Mouse (Mus musculus) limb, embryonic 13.5 days (tissue): ENCODE results near the gene Akap10. TPM values are rescaled to one million over a fixed set of nuclear protein-coding genes. Genes with fewer than 3 reads are reported as not detected.
A peak's percentile ranks its signal among the peaks of the same experiment; 100 is the strongest.

ENCODE experiments used
- ATAC-seq: fragments of 200-750 bp; cut with Nextera tagmentation; 2 replicates; pipeline ENCODE4 v1.8.0; 2017; ENCODE audit warnings: low read depth, moderate number of reproducible peaks, moderate TSS enrichment; ENCODE audit not compliant: low FRiP score
- H3K27ac ChIP-seq: fragments of 300-500 bp; sonication (generic); 2 replicates; pipeline ENCODE4 v1.5.1; 2015; ENCODE audit warnings: inconsistent platforms, mild to moderate bottlenecking, moderate library complexity
- H3K27me3 ChIP-seq: fragments of 300-500 bp; sonication (generic); 2 replicates; pipeline ENCODE4 v1.6.1; 2015; ENCODE audit warnings: mild to moderate bottlenecking, inconsistent platforms
- H3K36me3 ChIP-seq: fragments of 300-500 bp; sonication (generic); 2 replicates; pipeline ENCODE4 v1.6.1; 2015; ENCODE audit warnings: inconsistent platforms, mild to moderate bottlenecking, moderate library complexity
- H3K4me1 ChIP-seq: fragments of 300-500 bp; sonication (generic); 2 replicates; pipeline ENCODE4 v1.6.1; 2015; ENCODE audit warnings: inconsistent platforms
- H3K4me2 ChIP-seq: fragments of 300-500 bp; sonication (generic); replicated peaks from 2 replicates; pipeline ENCODE4 v1.6.1; 2015; ENCODE audit warnings: inconsistent platforms, mild to moderate bottlenecking, moderate library complexity
- H3K4me3 ChIP-seq: fragments of 300-500 bp; sonication (generic); 2 replicates; pipeline ENCODE4 v1.5.1; 2015; ENCODE audit warnings: moderate library complexity, mild to moderate bottlenecking, inconsistent platforms
- H3K9ac ChIP-seq: fragments of 300-500 bp; sonication (generic); 2 replicates; pipeline ENCODE4 v1.6.1; 2015; ENCODE audit warnings: mild to moderate bottlenecking, inconsistent platforms
- H3K9me3 ChIP-seq: fragments of 300-500 bp; sonication (generic); 2 replicates; pipeline ENCODE4 v1.6.1; 2016; ENCODE audit warnings: inconsistent platforms
- WGBS: fragments of 180-500 bp; shearing (Covaris S2); methylation state at CpG from one replicate; pipeline ENCODE4 v1.1.7; 2015; 5-methylcytosine and 5-hydroxymethylcytosine counted together
- polyA plus RNA-seq: library from polyadenylated mRNA; unstranded; fragments of >200 nt; fragmentation: Nextera tagmentation; extraction: Ambion mirVana; gene quantifications from 2 replicates; pipeline ENCODE4 v1.2.1, GENCODE M21; 2015

Gene Akap10
- polyA plus RNA-seq, 1 experiment from 2014 or later = 17.5 TPM

DNA sequence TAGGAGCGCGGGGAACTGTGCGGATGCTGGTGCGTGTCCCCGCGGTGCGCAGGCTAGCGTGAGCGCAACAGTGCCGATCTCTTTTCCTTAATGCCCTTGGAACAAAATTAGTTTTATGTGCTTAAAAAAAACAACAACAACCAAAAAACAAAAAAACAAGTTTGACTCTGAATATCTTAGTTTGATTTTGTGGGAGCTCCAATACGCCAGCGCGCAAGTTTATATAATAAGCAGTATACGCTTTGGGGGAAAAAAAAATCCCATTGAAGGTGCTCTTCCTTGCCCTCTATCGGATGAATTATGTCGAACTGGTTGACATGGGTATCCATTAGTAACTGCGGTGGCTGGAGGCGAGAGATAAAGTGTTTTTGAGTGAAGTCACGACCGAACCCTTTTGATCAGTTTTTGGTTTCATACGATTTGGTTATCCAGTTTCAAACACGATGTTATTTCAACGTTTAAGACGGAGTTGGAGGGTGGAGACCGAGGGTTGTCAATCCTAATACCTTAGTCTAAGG, 27.3 kb upstream of the Akap10 start:
- 6% methylated on average over 25 of the region's 25 CpGs for WGBS
- Histone ChIP-seq H3K4me2 (peak overlapping the region; percentile 100), H3K9ac (peak overlapping the region; percentile 58; the same call in 1 of the 2 replicates), H3K27me3 (peaks cover 28% of the 10 kb centered on the region), H3K4me1 (peaks cover 3% of the 10 kb centered on the region; the same call in 1 of the 2 replicates), H3K36me3 (no peaks in the 10 kb centered on the region), H3K9me3 (no peaks in the 10 kb centered on the region), H3K4me3 (peak overlapping the region; percentile 57), H3K27ac (no peak overlapping the region)
- no peak for ATAC-seq

DNA sequence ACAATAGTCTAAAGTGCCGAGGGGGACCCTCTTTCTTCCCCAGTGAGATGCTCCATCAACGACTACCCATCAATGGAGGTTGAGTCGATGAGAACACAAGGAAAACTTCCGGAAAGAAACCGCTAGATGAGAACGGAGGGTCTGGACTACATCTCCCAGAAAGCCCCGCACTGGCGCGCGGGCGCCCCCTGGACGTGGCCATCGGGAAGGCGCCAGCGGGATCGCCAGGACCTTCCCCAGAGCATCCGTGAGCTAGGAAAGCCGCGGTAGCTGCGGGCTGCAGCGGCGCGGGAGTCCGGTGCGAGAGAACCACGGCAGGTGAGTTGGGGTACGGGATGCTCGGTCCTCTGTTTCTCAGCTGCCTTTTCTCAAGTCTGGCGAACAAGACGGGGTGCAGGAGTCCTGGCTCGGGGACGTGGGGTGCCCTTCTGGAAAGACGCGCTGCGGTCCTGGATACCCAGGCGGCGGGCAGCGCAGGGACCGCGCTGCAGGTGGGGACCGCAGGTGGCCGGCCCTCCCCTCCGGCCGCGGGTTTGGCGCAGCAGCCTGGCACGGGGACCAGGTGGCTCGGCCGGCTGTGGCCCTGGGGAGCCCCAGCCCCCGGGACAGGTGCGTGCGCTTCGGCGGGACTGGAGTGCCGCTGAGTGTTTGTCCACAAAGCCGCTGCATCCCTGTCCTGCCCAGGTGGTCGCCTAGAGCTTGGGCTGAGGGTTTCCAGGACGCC, 26.7 kb upstream of the Akap10 start, which contains the start of gene Specc1:
Gene Specc1, plus strand, starts transcription at position 192 of the 724 bp plus-strand sequence.
- ATAC-seq = peak; percentile 94
- H3K27ac ChIP-seq = no peak within 1 kb of the TSS
- under 1% methylated on average over 58 of the region's 58 CpGs for WGBS
- H3K9ac ChIP-seq = peak within 1 kb of the TSS; percentile 58
- H3K36me3 ChIP-seq = no peaks in the 10 kb centered on the region
- H3K9me3 ChIP-seq = no peaks in the 10 kb centered on the region
- H3K27me3 ChIP-seq = peaks cover 28% of the 10 kb centered on the region
- H3K4me3 ChIP-seq = peak within 1 kb of the TSS; percentile 57
- H3K4me1 ChIP-seq = peaks cover 3% of the 10 kb centered on the region; the same call in 1 of the 2 replicates
- peak within 1 kb of the TSS; percentile 100 for H3K4me2 ChIP-seq

GRCm38 (mm10) chr11:61955951-61956350, 25.9 kb upstream of the Akap10 start:
- H3K4me2 ChIP-seq = peak overlapping the region; percentile 100; the same call in 1 of the 2 replicates
- 82% methylated on average over 6 of the region's 6 CpGs for WGBS

GRCm38 (mm10) chr11:61955136-61955535, 25.1 kb upstream of the Akap10 start:
- Histone ChIP-seq H3K9ac (no peak overlapping the region), H3K4me3 (no peak overlapping the region), H3K9me3 (no peaks in the 10 kb centered on the region), H3K36me3 (no peaks in the 10 kb centered on the region), H3K4me1 (peaks cover 3% of the 10 kb centered on the region; the same call in 1 of the 2 replicates), H3K27ac (no peak overlapping the region), H3K4me2 (no peak overlapping the region), H3K27me3 (peaks cover 28% of the 10 kb centered on the region)
- 81% methylated on average over 6 of the region's 6 CpGs for WGBS
- no peak for ATAC-seq

More at GRCm38 (mm10) chr11:61955951-61956350, 25.9 kb upstream of the Akap10 start:
- no peaks in the 10 kb centered on the region for H3K36me3 ChIP-seq
- H3K9ac ChIP-seq = no peak overlapping the region
- no peak overlapping the region for H3K27ac ChIP-seq
- H3K4me1 ChIP-seq = peaks cover 3% of the 10 kb centered on the region; the same call in 1 of the 2 replicates
- H3K4me3 ChIP-seq = no peak overlapping the region
- no peak for ATAC-seq
- peaks cover 28% of the 10 kb centered on the region for H3K27me3 ChIP-seq
- H3K9me3 ChIP-seq = no peaks in the 10 kb centered on the region

DNA sequence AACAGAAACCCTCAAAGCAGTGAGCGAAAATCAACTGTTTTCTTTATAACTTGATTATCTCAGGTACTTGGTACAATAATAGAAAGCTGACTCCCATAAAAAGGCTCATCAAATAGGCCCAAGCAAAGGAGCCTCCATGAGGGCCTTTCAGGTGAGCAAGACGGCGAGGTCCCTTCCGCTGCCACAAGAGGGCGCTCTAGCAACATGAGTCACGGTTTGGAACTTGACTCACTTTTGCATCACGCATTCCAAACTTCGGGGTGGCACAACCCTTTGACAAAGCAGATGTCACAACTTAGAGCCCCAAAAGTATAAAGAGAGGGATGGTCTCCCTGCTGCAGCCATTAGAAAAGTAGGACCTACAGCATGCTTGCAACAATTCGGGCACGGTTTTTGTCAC, 20.6 kb upstream of the Akap10 start:
- ATAC-seq = no peak
- Histone ChIP-seq H3K4me3 (no peak overlapping the region), H3K27ac (no peak overlapping the region), H3K4me2 (0 out of 2 replicates have a peak overlapping the region, but pooled peaks have one; percentile 19), H3K9ac (no peak overlapping the region), H3K27me3 (no peaks in the 10 kb centered on the region), H3K4me1 (no peaks in the 10 kb centered on the region), H3K9me3 (no peaks in the 10 kb centered on the region), H3K36me3 (no peaks in the 10 kb centered on the region)
- WGBS = 15% methylated on average over 10 of the region's 10 CpGs

GRCm38 (mm10) chr11:61949315-61949714, 19.3 kb upstream of the Akap10 start:
- no peak for ATAC-seq
- no peaks in the 10 kb centered on the region for H3K4me1 ChIP-seq
- H3K36me3 ChIP-seq = no peaks in the 10 kb centered on the region
- no peak overlapping the region for H3K9ac ChIP-seq
- H3K4me2 ChIP-seq = no peak overlapping the region
- no peaks in the 10 kb centered on the region for H3K9me3 ChIP-seq
- no peak overlapping the region for H3K27ac ChIP-seq
- H3K27me3 ChIP-seq = no peaks in the 10 kb centered on the region
- H3K4me3 ChIP-seq = no peak overlapping the region
- 1% methylated on average over 3 of the region's 3 CpGs for WGBS

- Histone ChIP-seq H3K4me2 (no peak overlapping the region), H3K9me3 (no peaks in the 10 kb centered on the region), H3K4me3 (no peak overlapping the region), H3K27ac (no peak overlapping the region), H3K27me3 (no peaks in the 10 kb centered on the region), H3K36me3 (no peaks in the 10 kb centered on the region), H3K9ac (no peak overlapping the region), H3K4me1 (no peaks in the 10 kb centered on the region)
- WGBS = 96% methylated on average over 4 of the region's 4 CpGs
- no peak for ATAC-seq
Measured at GRCm38 (mm10) chr11:61946608-61947007, 16.6 kb upstream of the Akap10 start.

GRCm38 (mm10) chr11:61944417-61944816, 14.4 kb upstream of the Akap10 start:
- H3K9me3 ChIP-seq = no peaks in the 10 kb centered on the region
- ATAC-seq = no peak
- H3K4me2 ChIP-seq = no peak overlapping the region
- H3K4me3 ChIP-seq = no peak overlapping the region
- no peaks in the 10 kb centered on the region for H3K36me3 ChIP-seq
- no peaks in the 10 kb centered on the region for H3K4me1 ChIP-seq
- no peak overlapping the region for H3K27ac ChIP-seq
- WGBS = 82% methylated on average over 9 of the region's 9 CpGs
- H3K9ac ChIP-seq = no peak overlapping the region
- H3K27me3 ChIP-seq = no peaks in the 10 kb centered on the region

- WGBS = 94% methylated on average over 2 of the region's 2 CpGs
Measured at GRCm38 (mm10) chr11:61942903-61943302, 12.9 kb upstream of the Akap10 start.

GRCm38 (mm10) chr11:61937761-61938160, 7.7 kb upstream of the Akap10 start:
- H3K4me1 ChIP-seq = no peaks in the 10 kb centered on the region
- no peak overlapping the region for H3K4me2 ChIP-seq
- H3K27me3 ChIP-seq = no peaks in the 10 kb centered on the region
- no peak overlapping the region for H3K9ac ChIP-seq
- 80% methylated on average over 1 of the region's 1 CpGs for WGBS
- no peaks in the 10 kb centered on the region for H3K9me3 ChIP-seq
- no peaks in the 10 kb centered on the region for H3K36me3 ChIP-seq
- H3K27ac ChIP-seq = no peak overlapping the region
- H3K4me3 ChIP-seq = no peak overlapping the region
- ATAC-seq = no peak

More at GRCm38 (mm10) chr11:61942903-61943302, 12.9 kb upstream of the Akap10 start:
- no peak for ATAC-seq
- Histone ChIP-seq H3K9me3 (no peaks in the 10 kb centered on the region), H3K4me1 (no peaks in the 10 kb centered on the region), H3K27me3 (no peaks in the 10 kb centered on the region), H3K9ac (no peak overlapping the region), H3K4me3 (no peak overlapping the region), H3K36me3 (no peaks in the 10 kb centered on the region), H3K4me2 (no peak overlapping the region), H3K27ac (no peak overlapping the region)

GRCm38 (mm10) chr11:61930640-61931586, 861 bp upstream of the Akap10 start:
- Histone ChIP-seq H3K4me3 (peak overlapping the region; percentile 91), H3K27me3 (no peaks in the 10 kb centered on the region), H3K9me3 (no peaks in the 10 kb centered on the region), H3K27ac (peak overlapping the region; percentile 91), H3K4me1 (peaks cover 11% of the 10 kb centered on the region), H3K36me3 (no peaks in the 10 kb centered on the region), H3K4me2 (peak overlapping the region; percentile 73), H3K9ac (peak overlapping the region; percentile 88)
- 20% methylated on average over 11 of the region's 11 CpGs for WGBS
- ATAC-seq = 0 out of 2 replicates have a peak, but pooled peaks have one; percentile 2
